13 mouse cellular contexts compared by ENCODE assay signal in genomic region chr4:32161871-32162656, GRCm38 (mm10).
DNase-seq lines count a peak whose midpoint lies in the region; ATAC-seq and TF ChIP-seq lines count a peak whose summit lies in the region.
"Had no signal": no experiment of that assay in that cellular context is flagged by ENCODE, and none has a peak within 500 bp of the region (broad histone marks: within the 10 kb centered on the region; RNA-seq: fewer than 3 reads in every experiment).

No protein-coding gene starts in this region.

- H3K27me3 ChIP-seq in heart, embryonic 12.5 days (replicated peaks), result no peaks in the 10 kb centered on the region
- no peaks in the 10 kb centered on the region for H3K27me3 ChIP-seq in forebrain, embryonic 11.5 days (ENCODE audit: control insufficient read depth, insufficient read depth, low read length)
- no peaks in the 10 kb centered on the region for H3K27me3 ChIP-seq in hindbrain, embryonic 11.5 days (ENCODE audit: control insufficient read depth, insufficient read depth, low read length)
- no peaks in the 10 kb centered on the region for H3K27me3 ChIP-seq in midbrain, postnatal 0 days (ENCODE audit: insufficient read depth, low read length)

- WGBS in heart, embryonic 12.5 days, result 33% methylated on average over 10 of the region's 10 CpGs
- WGBS in forebrain, embryonic 11.5 days, result 44% methylated on average over 10 of the region's 10 CpGs
- 43% methylated on average over 10 of the region's 10 CpGs for WGBS in hindbrain, embryonic 11.5 days
- 46% methylated on average over 10 of the region's 10 CpGs for WGBS in midbrain, postnatal 0 days

- H3K4me1 ChIP-seq in heart, embryonic 12.5 days (replicated peaks), result peaks cover 19% of the 10 kb centered on the region
- peaks cover 5% of the 10 kb centered on the region; the same call in 1 of the 2 replicates for H3K4me1 ChIP-seq in forebrain, embryonic 11.5 days (replicated peaks; ENCODE audit: control insufficient read depth, insufficient read depth, low read length)
- H3K4me1 ChIP-seq in hindbrain, embryonic 11.5 days (replicated peaks; ENCODE audit: control insufficient read depth, insufficient read depth, low read length), result no peaks in the 10 kb centered on the region
- 0 out of 2 replicates have a peak, but pooled peaks cover 4% of the 10 kb centered on the region for H3K4me1 ChIP-seq in midbrain, postnatal 0 days (ENCODE audit: insufficient read depth, low read length)

- H3K27ac ChIP-seq in heart, embryonic 12.5 days (ENCODE audit: poor library complexity, severe bottlenecking), result peak overlapping the region; percentile 23; the same call in 1 of the 2 replicates
- no peak overlapping the region for H3K27ac ChIP-seq in forebrain, embryonic 11.5 days (ENCODE audit: low read depth, low read length)
- peak overlapping the region; percentile 19; the same call in 1 of the 2 replicates for H3K27ac ChIP-seq in hindbrain, embryonic 11.5 days (ENCODE audit: low read depth, low read length)
- H3K27ac ChIP-seq in midbrain, postnatal 0 days (ENCODE audit: low read depth, low read length), result no peak overlapping the region
- H3K27ac ChIP-seq: embryonic facial prominence, embryonic 13.5 days had no signal

- intact Hi-C loops in heart, postnatal 25 days (cut with DNase I), result no loop called here

- no peak overlapping the region for H3K4me3 ChIP-seq in heart, embryonic 12.5 days
- no peak overlapping the region for H3K4me3 ChIP-seq in forebrain, embryonic 11.5 days (ENCODE audit: low read depth, low read length)
- no peak overlapping the region for H3K4me3 ChIP-seq in hindbrain, embryonic 11.5 days (ENCODE audit: low read depth, low read length)
- H3K4me3 ChIP-seq in midbrain, postnatal 0 days (ENCODE audit: low read depth, low read length), result no peak overlapping the region
- H3K4me3 ChIP-seq: embryonic facial prominence, embryonic 13.5 days; megakaryocyte, embryonic 14.5 days had no signal

- no peaks in the 10 kb centered on the region for H3K9me3 ChIP-seq in heart, embryonic 12.5 days (replicated peaks)
- H3K9me3 ChIP-seq in forebrain, embryonic 11.5 days (ENCODE audit: control insufficient read depth, low read length), result no peaks in the 10 kb centered on the region
- no peaks in the 10 kb centered on the region for H3K9me3 ChIP-seq in hindbrain, embryonic 11.5 days (ENCODE audit: control insufficient read depth, low read length)
- no peaks in the 10 kb centered on the region for H3K9me3 ChIP-seq in midbrain, postnatal 0 days (ENCODE audit: low read length)
- H3K9me3 ChIP-seq: embryonic facial prominence, embryonic 13.5 days had no signal

- no peak for DNase-seq in heart, postnatal 25 days (ENCODE audit: low spot score)
- no peak for DNase-seq in forebrain, embryonic 11.5 days (ENCODE audit: low spot score)
- DNase-seq in hindbrain, embryonic 11.5 days (ENCODE audit: low spot score), result peak; percentile 46
- no peak for DNase-seq in midbrain, postnatal 0 days (ENCODE audit: low spot score)
- no peak for DNase-seq in kidney, adult 9 months
- no peak for DNase-seq in adrenal gland, adult 8-10 months
- DNase-seq in thymus, postnatal 0 days (ENCODE audit: low spot score), result no peak
- DNase-seq: adrenal gland, postnatal 10 days; lung, embryonic 14.5 days had no signal

- peak overlapping the region; percentile 7; the same call in 1 of the 2 replicates for H3K4me2 ChIP-seq in heart, embryonic 12.5 days
- no peak overlapping the region for H3K4me2 ChIP-seq in forebrain, embryonic 11.5 days (ENCODE audit: low read depth, low read length, severe bottlenecking)
- no peak overlapping the region for H3K4me2 ChIP-seq in hindbrain, embryonic 11.5 days (replicated peaks; ENCODE audit: low read depth, low read length)
- H3K4me2 ChIP-seq in midbrain, postnatal 0 days (ENCODE audit: low read depth, low read length, poor library complexity, severe bottlenecking), result 0 out of 2 replicates have a peak overlapping the region, but pooled peaks have one; percentile 9
- H3K4me2 ChIP-seq: embryonic facial prominence, embryonic 13.5 days; lung, embryonic 14.5 days had no signal

- H3K36me3 ChIP-seq in heart, embryonic 12.5 days, result no peaks in the 10 kb centered on the region
- H3K36me3 ChIP-seq in forebrain, embryonic 11.5 days (ENCODE audit: control insufficient read depth, insufficient read depth, low read length), result no peaks in the 10 kb centered on the region
- no peaks in the 10 kb centered on the region for H3K36me3 ChIP-seq in hindbrain, embryonic 11.5 days (ENCODE audit: control insufficient read depth, insufficient read depth, low read length)
- no peaks in the 10 kb centered on the region for H3K36me3 ChIP-seq in midbrain, postnatal 0 days (ENCODE audit: insufficient read depth, low read length)
- H3K36me3 ChIP-seq: embryonic facial prominence, embryonic 13.5 days had no signal

- ATAC-seq in heart, embryonic 12.5 days (ENCODE audit: insufficient number of reproducible peaks, low FRiP score), result no peak
- ATAC-seq in forebrain, embryonic 11.5 days (replicated peaks; ENCODE audit: low FRiP score), result peak; percentile 47
- peak; percentile 77 for ATAC-seq in hindbrain, embryonic 11.5 days (ENCODE audit: low FRiP score)
- no peak for ATAC-seq in midbrain, postnatal 0 days (ENCODE audit: low FRiP score)
- ATAC-seq: intestine, embryonic 16.5 days had no signal

- TF ChIP-seq CTCF in midbrain, postnatal 0 days (IDR thresholded peaks at IDR 0.05), result no peak

- no peak overlapping the region for H3K9ac ChIP-seq in heart, embryonic 12.5 days
- no peak overlapping the region for H3K9ac ChIP-seq in forebrain, embryonic 11.5 days (ENCODE audit: low read length)
- H3K9ac ChIP-seq in hindbrain, embryonic 11.5 days (ENCODE audit: low read depth, low read length), result no peak overlapping the region
- no peak overlapping the region for H3K9ac ChIP-seq in midbrain, postnatal 0 days (replicated peaks; ENCODE audit: low read length, poor library complexity, severe bottlenecking)
- H3K9ac ChIP-seq: embryonic facial prominence, embryonic 13.5 days; lung, embryonic 14.5 days had no signal

Comparison
In these comparisons a context has a peak if more than half of its experiments do, and no peak if none do; other contexts are left out.
1. ATAC-seq: peak in forebrain, embryonic 11.5 days (single experiment) and hindbrain, embryonic 11.5 days (single experiment); none in heart, embryonic 12.5 days (single experiment) and midbrain, postnatal 0 days (single experiment).
2. H3K27ac ChIP-seq: peak in heart, embryonic 12.5 days (single experiment) and hindbrain, embryonic 11.5 days (single experiment); none in forebrain, embryonic 11.5 days (single experiment) and midbrain, postnatal 0 days (single experiment).
3. H3K4me2 ChIP-seq: peak in heart, embryonic 12.5 days (single experiment) and midbrain, postnatal 0 days (single experiment); none in forebrain, embryonic 11.5 days (single experiment) and hindbrain, embryonic 11.5 days (single experiment).